Mouse (Mus musculus) monocyte, adult 2 months (primary cell): ENCODE results near the gene Cycs.

Experiments used
- DNase-seq, 2 experiments: peaks; one replicate each; pipeline ENCODE4 v3.0.0; 2022; ENCODE audit warnings: low spot score in 2 of 2, low read depth in 1 of 2

Cycs gene

DNA sequence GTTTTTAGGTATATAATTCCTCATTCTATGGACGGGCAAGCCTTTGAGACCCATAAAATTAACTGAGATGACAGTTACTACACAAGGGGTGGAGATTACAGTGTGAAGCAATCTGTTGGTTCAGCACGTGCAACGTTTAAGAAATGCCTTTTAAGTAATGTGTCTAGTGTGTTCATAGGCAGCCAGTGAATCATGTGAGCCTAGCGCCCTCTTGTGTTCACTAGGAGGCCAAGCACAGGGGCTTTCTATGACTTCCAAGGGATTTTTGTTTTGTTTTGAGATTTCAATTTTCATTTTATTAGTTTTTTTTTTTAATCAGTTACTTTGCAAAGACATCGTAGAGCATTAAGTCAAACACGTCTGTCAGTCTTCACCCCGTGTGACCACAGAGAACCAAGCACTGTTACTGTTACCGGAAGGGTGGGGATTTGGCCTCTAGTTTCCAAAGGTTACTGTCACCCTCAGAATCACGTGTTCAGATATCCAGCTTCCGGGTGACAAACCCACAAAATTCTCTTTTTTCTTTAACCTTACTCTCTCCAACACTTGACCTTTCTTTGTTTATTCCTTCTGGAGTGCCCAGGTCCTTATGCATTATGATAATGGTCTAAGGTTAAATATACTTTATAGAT, 20.8 kb downstream of the Cycs start:
- peak; percentile 39 to 60 for DNase-seq

DNA sequence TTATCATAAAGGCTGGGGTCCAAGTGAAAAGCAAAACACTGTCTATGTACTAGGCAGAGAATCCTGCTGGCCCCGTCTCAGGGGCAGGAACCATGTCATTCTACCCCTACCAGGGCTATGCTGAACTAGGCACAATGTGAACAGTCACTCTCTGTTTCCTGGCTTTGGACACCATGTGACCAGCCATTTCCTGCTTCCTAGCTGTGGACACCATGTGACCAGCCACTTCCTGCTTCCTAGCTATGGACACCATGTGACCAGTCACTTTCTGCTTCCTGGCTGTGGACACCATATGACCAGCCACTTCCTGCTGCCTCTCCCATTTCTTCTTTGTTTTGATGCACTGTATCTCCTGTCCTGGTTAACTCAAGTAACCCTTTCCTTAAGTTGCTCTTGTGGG, 23.8 kb downstream of the Cycs start:
- no peak for DNase-seq

DNA sequence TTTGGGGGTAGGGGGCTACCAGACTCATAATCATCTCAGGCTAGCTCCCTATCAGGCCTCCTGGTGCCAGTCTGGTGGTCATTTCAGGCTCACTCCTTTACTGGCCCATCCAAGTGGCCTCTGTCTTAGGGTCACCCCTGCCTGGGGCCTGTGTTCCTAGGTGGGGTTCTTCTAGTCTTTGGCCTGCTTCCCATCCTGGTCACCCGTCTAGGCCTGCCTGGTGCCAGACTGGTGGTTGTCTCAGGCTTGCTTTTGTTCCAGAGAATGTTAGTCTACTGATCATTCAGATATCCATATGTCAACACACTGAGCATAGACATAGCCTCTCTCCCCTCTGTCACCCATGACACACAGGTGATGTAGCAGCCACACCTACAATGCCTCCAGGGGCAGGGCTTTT, 26.7 kb downstream of the Cycs start:
- DNase-seq, result no peak

DNA sequence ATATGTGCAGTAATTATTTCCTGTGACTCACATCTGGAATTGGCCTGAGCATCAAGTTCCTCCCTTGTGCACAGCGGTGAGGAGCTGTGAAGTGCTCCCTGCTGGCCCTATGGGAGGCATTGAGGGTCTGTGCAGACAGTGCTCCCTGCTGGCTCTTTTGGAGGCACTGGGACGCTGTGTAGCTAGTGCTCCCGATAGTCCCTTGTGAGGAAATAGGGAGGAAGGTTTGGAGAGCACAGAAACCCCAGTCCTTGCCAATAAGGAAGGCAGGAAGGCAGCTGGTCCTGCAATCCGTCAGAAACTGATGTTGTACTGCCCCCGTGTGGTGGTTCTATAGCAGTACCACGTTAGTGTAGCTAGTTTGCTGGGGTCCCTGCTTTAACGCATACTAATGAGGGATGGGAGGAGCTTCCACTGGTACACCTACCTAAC, 29.9 kb downstream of the Cycs start:
- DNase-seq, result peak; percentile 12 to 46

DNA sequence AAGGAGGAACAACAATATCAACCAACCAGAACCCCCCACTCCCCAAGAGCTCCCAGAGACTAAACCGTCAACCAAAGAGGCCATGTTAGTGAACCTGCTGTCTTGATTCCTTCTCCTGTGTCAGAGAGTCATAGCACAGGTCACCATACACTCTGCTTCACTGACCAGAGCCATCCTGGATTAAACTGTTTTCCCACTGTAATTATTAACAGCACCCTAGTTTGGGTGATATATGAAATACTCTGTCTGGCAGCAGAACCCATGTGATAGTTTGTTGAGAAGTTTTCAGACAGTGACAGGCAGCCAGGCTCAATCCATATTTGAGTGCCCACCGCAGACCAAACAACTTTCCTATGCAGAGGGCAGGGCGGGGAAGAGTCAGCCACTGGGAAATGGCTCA, 31.0 kb downstream of the Cycs start:
- no peak for DNase-seq

DNA sequence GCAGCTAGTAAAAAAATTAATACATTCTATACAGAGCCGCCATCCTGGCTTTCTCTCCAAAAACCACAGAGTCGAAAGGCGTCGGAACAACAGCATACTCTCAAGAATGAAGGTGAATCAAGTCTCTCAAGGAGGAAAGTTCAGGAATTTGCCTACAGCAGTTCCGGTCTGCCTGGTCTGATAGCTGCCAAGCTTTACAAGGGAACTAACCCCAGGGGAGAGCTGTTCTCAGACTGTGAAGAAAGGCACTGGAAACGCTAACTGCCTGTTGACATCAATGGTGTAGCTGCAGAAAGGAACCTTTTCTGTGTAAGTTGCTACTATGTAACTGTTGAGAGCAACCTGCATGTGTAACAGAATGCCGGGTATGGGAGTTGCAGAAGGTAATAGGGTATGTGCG, 34.4 kb downstream of the Cycs start:
- no peak for DNase-seq

DNA sequence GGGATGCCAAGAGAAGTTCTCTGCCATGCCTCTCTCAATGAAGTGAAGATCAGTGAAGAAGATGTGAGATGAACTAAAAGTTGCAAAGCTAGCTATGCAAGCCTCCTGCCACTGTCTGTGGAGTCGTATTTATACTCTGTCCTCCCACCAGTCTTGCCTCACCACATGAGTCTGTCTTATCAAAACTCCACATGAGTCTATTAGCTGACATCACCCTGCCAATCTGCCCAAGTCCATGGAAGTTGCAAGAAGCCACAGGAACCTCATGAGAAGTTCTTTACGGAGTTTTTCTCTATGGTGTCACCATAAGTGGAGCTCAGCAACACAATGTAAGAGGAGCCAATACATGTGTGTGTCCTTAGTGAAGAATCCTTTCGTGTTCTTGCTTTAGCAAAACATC, 35.3 kb downstream of the Cycs start:
- no peak for DNase-seq

DNA sequence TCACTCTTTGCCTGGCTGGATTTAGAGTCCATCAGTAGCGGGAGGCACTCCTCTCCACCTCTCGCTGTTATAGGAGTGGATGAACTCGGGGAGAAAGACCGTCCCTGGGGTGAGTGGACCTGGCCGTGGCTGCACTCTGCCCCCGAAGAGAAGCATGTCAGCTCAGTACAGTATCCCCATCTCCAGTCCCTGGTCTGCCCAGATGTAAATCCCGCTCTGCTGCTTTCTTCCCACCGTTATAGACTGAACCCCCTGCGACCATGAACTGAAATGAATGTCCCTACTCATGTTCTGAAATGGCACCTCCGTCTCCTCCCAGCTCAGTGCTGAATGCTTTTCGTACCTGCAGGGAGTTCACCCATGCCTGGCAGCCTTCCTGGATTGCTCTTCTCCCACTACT, 37.1 kb downstream of the Cycs start:
- DNase-seq, result no peak

DNA sequence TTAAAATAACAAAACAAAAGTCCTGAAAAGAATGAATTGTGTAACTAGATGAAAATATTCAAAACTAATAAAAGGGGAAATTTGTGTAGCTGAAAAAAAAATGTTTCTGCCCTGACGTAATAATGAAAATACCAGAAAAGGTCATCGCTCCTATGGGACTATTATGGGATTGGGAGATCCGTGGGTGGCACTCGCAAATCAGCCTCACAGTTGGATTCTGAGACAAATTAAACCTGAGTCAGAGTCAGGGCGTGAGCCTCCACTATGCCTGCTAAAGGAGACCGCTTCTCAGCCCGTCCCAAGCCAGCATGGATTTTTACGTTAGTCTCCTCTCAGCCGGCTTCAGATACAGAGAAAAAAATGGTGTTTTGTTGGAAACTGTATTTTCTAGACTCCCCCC, 38.9 kb downstream of the Cycs start:
- no peak for DNase-seq

DNA sequence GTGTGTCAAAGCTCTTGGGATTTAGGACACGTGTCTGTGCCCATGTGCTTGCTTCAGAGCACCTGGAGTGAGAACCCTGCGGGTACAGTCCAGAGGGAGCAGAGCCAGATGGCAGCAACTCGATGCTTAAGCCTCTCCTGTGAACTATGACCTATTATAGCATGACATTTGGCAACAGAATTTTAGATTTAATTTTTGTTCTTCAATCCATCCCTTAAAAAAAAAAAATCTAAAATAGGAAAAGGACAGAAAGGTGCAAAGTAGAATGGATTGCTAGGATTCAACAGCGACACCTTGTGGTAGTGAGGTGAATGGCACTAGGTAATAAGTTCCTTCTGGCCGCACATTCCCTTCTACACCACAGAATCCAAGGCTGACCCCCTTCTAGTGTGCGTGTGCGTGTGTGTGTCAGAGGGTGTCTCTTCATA, 39.7 kb downstream of the Cycs start:
- DNase-seq, result no peak

DNA sequence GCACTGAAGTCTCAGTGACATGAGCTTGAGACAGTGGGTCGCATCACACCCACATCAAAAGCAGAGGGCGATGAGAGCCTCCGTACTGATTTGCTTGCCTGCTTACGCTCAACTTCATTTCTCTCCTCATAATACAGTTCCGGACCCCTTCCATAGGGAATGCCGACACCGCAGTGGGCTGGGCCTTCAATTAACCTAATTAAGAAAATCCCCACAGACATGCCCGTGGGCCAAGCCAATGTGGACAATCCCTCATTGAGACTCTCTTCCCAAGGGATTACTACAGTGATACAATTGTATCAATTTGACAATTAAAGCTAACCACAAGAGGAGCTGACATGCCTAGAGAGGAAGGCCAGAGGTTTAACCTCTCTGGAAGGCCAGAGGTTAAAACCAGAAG, 40.5 kb downstream of the Cycs start:
- DNase-seq, result no peak

DNA sequence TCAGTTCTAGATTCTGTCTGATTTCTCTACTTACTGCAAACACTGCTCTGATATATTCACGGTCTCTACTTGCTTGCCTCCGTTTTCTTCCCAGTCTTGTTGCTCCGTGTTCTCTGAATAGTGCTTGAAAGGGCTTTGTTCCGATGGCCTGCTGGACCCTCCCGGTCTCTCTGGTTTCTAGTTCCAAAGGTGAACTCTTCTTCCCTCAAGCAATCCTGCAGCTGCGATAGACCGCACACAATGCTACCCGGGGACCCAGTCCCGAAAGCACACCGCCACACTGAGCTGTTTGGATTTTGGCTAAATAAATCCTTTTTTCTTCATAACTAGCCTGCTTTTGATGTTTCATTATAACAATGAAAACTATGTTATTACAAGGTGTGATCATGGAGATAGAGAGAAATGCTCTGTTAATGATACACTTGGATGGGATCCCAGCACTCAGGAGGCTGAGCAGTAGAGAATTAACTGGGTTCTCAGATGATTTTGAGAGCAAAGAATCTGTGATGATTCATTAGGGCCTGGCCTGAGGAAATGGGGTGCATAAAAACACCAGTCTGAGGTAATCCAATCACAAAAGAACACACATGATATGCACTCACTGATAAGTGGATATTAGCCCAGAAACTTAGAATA, 42.0 kb downstream of the Cycs start:
- no peak for DNase-seq

DNA sequence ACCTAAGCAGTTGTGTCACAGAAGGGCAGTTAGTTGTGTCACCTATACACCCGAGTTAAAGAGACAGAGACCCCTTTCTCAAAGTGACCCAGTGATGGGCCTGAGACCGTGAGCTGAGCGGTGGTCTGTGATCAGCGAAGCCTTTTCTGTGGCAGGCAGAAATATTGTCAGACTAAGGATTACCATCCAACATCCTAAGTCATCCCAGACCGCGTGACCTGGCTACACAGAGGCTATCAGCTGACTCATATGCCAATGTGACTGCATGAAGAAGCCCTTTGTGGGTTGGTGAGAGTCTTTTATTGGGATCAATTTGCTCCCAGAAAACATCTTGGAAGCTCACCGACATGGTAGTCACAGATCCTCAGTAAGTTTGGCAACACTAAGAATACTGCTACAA, 43.6 kb downstream of the Cycs start:
- DNase-seq, result no peak

DNA sequence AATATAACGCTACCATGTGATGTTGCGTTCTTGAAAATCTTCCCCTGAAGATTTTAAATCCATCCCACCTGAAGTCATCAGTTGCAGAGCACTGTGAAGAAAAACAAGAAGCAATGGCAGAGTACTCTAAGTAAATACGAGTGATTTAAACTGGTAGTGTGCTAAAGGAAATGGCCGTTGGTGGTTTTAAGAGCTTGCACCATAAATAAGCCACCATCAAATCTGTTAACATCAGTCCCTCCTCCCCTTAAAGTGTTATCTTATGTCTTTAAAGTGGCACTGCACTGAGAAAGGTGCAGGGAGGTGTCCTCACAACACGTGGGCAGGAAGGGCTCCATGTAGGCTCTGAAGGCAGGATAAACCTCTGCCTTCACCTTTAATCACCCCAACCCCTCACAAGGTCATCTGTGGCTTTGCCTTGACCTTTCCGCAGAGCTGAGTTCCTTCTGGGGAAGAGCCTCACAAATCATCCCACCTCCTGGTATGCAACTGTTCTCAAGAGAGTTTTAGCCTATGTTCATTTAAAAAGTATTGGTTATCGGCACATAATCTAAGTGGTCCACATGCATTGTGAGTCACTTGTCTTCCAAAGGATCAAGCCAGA, 44.7 kb downstream of the Cycs start:
- no peak for DNase-seq

DNA sequence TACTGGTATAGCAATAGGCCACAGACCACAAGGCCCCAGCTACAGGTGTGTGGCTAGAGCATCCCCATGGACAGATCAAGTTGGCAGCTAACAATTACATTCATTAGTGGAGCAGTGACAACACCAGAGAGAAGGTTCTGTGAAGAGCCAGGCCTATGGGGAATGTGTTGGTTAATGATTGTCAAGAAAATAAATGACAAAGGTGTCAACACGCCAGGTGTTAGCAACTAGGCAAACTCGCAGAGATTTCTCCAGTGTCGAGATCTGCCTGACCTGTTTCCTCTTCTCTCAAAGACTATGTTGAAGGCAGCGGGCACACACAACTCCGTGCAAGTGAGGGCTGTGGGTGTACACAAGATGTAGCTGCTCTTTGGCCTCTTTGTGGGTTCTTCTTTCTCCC, 46.2 kb downstream of the Cycs start:
- DNase-seq, result no peak

DNA sequence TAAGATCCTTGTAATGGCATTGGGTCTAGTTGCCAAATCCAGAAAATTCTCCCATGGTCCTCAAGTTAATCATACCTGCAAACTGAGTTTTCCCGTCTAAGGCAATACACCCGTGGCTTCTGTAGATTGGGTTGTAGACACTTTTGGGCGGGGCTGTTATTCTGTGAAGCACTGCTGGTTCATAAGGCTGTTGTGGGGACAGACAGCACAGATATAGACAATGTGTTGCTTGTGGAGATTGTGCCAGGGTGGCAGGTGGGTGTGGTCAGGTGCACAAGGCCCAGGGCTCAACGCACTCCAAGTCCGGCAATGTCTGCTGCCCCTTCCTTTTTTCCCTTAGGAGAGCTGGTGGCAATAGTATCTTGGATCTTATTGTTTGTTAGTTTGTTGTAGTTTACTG, 48.0 kb downstream of the Cycs start:
- no peak for DNase-seq
